Mouse (Mus musculus) brain, embryonic 18.5 days (tissue): ENCODE measurements at regions not wholly inside any gene's neighbourhood (a gene's known extent, or its start where the extent isn't known, plus 50 kb on each side); places are given as distances from the start of the nearest gene placed in this dataset.
"Not testable (repeated sequence)": the region's sequence is repeated elsewhere in the genome, so short reads cannot be mapped to it uniquely, and the experiment has no call there.

Source experiments
- DNase-seq: peaks from one replicate; pipeline ENCODE4 v3.0.0-alpha.2; 2012; ENCODE audit warnings: low read depth, low spot score

DNA sequence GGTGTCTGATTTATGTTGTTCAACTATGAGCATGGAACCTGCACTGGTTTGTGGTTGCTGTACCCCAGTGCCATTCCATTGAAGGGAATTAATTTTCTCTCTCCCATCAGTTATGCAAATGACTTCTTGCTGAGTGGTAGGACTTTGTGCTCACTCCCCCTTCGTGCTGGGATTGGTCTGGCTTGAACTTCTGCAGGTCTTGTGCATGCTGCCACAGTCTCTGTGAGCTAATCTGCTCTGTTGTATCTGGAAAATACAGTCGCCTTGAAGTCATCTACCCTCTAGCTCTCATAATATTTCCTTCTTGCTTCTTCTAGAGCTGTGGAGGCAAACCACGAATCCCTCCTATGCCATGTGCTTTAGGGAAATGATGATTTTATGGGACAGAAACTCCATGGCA, 243.6 kb upstream of the Dpp6 start:
- no peak for DNase-seq

DNA sequence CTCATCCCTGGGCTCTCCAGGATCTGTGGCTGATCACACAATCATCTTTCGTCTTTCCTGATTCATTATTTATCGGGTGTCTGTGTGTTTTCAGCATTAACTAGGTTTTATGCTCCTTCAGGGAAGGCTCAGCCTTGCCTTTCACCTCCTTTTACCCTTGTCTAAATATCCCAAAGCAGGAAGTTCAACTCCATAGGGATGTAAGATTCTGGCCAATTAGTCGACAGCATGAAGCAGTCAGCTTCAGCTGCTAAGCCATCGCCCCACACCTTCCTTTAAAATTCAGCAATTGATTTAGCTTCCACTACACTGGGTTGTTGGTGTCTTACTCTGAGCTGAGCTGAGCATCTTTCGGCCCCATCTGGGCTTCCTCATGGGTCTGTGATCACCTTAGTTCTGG, 230.9 kb upstream of the Dpp6 start:
- no peak for DNase-seq

DNA sequence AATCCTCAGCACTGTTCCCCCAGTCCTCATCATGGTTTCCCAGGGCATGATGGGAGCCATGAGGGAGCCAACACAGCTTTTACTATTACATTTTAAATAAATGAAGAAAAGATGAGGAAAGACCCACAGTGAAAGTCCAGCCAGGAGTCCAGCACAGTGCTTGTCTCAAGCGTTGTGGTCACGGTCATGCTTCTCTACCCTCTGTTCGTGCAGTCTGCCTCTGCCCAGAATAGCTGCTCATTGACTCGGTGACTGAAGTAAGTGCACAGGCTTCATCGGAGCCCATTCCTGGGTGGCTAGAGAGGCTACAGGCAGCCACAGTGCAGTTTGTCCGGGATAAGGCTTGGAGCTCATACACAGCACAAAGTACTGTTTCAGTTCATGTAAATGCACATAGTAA, 226.1 kb upstream of the Dpp6 start:
- no peak for DNase-seq

DNA sequence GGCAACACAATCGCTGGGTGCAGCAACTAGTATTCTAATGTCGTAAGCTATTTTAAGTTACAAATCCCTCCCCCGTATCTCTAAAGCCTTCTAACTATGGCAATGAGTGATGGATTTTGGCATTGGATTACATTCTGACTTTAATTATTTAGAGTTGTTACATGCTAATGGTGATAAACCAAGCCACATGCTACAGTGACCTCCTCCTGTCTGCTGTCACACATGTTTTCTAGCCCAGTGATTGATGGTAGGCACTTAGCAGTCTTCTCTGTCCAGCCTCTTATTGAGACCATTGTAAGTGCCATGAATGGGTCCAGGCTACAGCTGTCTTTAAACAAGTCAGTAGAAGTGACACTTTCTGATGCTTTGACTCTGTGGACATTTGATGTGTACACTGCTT, 224.7 kb upstream of the Dpp6 start:
- no peak for DNase-seq

DNA sequence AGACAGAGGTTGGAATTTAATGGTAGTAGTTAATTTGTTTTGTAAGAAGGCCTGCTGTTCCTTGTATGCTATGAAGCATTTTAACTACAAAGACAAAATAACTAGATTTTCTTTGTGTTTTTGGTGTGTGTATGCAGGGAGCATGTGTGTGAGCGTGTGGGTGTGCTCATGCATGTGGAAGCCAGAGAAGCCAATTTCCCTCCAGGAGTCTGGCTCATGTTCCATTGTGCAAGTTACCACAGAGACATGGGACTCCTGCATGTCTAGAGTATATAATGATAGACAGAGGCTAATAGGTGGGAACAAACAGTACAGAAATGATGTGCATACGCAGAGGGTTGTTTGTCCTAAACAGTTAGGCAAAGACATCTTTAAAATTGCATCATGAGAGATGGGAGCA, 219.0 kb upstream of the Dpp6 start:
- no peak for DNase-seq

DNA sequence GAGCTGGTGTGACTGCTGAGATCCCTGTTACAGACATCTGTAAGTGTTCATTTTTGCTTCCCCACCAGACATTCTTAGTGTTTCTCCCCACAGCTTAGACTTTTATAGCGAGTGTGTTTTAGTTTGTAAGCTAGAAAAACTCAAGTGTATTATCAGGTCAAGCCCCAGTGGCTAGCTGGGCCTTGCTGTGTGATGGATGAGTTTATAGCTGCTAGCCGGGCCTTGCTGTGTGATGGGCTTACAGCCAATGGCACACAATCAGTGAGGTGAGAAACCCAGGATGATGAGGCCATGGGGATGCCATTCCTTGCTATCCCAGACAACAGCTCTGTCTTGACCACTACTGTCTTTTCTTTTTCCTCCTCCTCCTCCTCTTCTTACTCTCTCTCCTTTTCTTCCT, 197.7 kb upstream of the Dpp6 start:
- no peak for DNase-seq

DNA sequence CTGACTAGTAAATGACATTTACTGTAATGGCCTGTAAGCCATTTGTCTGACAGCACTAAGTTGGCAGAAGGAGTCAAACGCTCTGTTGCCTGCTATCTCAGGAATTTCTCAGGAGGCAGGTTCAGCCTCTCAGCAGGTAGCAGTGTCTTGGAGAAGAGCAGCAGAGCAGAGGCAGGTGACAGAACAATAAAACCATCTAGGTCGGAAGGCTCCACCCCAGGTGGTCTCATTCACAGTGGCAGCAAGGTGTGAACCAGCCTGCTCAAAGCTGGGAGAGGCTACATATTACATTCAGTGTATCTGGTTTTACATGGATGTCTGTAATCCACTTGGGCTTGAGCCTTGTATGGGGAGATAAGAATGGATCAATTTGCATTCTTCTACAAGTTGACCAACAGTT, 194.9 kb upstream of the Dpp6 start:
- DNase-seq = no peak

DNA sequence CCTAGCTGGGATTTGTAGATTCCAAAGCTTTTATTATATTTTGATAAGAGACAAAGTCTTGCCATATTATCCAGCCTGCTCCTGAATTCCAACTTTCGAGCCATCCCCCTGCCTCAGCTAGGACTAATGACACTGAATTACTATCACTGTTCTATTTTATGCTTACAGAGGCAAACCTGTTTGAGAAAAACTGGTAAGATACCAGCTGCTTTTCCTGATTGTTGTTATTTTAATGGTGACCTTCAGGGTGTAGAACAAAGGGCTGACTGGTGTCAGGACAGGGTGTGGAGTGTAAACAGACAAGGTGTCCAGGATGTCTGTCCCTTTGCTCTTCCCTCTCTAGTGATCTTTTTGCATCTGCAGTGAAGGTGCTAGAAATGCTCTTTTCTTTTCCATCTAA, 145.5 kb upstream of the Dpp6 start:
- DNase-seq = no peak

DNA sequence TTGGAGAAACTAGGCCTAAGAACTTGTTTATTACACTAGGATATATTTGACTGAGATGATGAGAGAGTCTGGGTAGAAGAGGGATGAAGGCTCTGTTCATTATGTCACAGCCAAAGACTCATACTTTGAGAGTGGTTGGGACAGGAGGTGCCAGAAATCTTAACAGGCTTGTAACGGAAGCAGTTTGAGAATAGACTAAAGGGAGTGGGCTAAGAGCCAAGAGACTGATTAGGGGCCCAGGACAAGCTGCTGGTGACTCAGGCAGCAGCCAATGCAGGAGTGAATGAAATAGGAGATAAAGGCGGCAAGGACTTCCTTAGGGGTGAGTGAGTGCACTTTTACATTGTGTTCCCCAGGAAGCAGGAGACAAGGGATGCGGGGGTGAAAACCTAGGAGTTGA, 127.2 kb upstream of the Dpp6 start:
- no peak for DNase-seq

DNA sequence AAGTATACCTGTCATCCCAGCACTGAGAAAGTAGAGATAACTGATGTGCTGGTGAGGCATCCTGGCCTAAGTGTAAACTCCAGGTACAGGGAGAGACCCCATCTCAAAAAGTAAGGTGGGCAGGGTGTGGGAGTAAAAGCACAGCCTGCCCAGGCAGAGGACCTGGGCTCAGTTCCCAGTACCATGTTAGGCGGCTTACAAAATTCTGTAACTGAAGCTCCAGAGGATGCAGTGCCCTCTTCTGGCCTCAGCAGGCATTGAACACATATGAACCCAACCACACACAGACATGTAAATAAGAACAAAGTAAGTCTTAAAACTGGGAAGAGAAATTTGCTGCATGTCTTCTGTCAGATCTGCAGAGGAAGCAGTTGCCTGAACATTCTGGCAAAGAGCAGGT, 125.9 kb upstream of the Dpp6 start:
- DNase-seq = no peak

DNA sequence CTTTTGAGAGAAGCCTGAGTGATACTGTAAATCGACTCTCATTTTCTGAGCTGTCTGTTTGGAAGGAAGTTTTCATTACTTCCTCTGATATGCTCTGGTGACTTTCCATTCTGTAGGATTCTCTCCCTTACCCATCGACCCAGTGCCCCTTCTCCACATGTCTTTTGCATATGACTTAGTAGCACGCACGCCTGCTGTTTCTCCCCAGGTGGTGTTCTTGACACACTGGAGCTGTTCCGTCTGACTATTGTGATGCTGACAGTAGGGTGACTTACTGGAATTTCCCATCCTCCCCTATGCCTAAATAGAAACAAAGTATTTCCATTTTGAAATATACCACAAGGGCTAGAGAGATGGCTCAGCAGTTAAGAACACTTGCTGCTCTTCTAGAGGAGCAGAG, 125.0 kb upstream of the Dpp6 start:
- no peak for DNase-seq

DNA sequence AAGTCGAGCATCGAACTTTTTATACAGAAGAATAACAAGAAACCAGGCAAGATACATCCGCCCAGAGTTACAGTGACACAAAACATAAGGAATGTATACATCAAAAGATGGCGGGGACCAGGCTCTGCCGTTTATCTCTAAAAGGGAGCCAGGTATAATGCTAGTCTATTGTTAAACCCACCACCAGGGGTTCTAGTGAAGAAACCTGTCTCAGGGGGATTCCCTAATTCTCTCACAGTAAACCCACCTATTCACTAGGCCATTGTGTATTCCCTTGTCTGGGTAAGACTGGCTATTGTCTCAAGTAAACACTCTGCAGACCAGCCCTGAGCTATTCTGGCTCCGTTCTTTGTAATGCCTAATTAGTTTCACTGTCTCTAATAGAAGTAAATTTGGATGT, 113.4 kb upstream of the Dpp6 start:
- DNase-seq = not testable (repeated sequence)

DNA sequence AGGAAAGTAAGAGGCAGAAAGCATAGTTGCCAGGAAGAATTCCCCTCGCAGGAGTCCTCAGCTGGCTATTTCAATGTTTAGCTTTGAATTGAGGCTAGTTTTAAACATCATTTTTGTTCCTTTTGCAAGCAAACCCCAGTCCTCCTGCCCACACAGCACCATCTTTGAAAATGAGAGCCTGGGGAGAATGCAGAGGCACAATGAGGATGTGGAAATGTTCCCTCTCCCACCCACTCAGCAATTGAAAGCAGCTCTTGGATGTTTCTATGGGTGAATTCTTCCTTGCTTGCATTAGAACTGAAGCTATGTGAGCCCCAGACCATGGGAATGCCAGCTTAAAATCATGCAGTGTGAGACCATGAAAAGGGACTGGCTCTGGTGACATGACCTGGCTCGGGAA, 109.3 kb upstream of the Dpp6 start:
- no peak for DNase-seq

DNA sequence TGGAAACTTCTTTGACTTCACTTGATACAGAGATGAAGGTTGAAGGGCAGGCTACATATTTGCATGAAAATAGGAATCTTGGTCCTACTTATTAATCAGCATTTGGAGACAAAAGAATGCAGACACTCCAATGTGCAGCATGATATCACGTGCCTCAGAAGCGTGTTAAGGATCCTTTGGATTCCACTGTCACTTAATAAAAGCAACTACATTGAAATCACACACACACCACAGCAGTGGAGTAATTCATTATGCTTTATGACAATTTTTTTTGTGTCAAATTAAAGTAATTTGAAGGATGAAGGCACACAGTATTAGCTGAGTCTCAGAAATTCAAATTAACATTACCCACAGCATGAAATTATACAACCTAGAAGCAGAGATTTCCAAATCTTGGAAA, 92.5 kb upstream of the Dpp6 start:
- no peak for DNase-seq

DNA sequence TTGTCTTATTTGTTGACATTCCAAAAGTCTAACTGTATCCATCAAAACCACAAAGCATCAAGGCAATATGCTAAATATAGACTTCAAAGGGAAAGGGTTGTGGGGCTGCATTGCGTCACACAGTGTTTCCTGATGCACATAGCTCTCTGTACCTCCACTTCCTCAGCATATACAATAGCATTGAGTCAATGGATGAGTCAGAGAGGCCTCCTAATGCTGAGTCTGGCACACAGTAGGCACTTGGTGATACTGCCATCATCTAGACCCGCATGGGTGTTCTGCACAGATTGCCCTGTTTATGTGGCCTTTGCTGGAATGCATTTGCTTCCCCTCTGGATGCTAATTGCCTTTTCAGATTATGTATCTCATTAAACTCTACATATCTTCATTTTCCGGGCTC, 91.0 kb upstream of the Dpp6 start:
- no peak for DNase-seq

DNA sequence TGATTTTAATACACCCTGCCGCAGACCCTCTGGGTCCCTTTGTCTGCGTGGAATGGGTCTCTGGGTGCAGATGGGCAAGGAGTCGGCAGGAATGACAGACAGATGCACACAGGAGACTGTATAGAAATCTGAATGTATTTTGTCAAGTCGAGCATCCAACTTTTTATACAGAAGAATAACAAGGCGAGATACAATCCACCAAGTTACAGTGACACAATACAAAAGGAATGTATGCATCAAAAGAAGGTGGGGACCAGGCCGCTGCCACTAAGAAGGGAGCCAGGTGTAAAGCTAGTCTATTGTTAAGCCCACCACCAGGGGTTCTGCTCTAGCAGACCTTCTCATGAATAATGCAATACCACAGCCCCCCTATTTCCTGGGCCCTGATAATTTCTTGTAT, 65.8 kb upstream of the Dpp6 start:
- not testable (repeated sequence) for DNase-seq

DNA sequence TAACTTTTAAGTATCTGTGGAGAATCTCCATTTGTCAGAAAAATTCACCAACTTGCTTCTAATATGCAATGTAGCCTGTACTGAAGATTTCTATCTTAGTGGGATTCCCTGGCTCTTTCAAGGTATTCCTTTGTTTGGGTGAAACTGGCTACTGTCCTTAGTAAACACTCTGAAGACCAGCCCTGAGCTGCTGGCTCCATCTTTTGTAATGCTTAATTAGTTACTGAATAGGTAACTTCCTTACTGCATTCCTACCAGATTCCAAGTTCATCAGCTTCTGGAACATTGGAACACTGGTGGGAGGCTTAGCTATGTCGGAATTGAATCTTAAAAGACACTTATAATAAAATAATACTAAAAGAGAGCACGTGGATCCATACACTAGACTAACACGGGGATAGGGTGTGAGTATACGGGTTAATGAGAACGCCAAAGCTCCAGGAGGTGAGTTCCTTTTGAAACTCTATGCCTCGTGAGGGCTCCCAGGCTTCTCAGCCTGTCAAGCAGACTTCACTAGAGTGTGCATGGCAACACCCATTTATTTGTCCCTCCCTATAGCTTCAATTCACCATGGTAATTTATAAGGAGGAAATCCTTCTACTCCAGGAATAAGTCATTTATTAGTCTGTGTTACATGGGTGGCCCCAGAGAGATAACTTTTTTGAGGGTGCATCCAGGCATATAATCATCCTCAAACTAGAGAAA, 65.2 kb upstream of the Dpp6 start:
- DNase-seq = not testable (repeated sequence)

DNA sequence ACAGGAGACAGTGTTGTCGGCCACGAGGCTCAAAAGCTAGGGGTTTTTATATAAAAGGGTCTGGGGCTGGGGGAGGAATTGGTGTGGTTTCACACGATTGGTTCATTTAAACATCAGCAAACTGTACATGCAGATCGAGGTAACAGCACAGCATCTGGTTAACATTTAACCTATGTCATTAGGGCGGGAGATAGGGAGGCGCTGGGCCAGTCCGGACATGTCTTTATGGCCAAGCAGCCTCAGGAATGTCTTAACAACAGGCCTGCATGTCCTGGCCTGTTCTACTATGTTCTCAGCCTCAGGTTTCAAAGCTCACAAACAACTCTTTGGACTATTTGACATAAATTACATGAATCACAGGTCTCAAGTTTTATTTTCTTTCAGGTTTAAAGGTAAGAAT, 62.9 kb upstream of the Dpp6 start:
- not testable (repeated sequence) for DNase-seq
